Mouse (Mus musculus): ENCODE results near the gene Rpl4. TPM values are rescaled to one million over a fixed set of nuclear protein-coding genes. Genes with fewer than 3 reads are reported as not detected.
"Not testable (repeated sequence)": the region's sequence is repeated elsewhere in the genome, so short reads cannot be mapped to it uniquely, and the experiment has no call there.

Gene Rpl4
- 1,162 and 1,196 TPM in 2 replicates for polyA plus RNA-seq (2015; fragmentation: Nextera tagmentation; extraction: Ambion mirVana)

DNA sequence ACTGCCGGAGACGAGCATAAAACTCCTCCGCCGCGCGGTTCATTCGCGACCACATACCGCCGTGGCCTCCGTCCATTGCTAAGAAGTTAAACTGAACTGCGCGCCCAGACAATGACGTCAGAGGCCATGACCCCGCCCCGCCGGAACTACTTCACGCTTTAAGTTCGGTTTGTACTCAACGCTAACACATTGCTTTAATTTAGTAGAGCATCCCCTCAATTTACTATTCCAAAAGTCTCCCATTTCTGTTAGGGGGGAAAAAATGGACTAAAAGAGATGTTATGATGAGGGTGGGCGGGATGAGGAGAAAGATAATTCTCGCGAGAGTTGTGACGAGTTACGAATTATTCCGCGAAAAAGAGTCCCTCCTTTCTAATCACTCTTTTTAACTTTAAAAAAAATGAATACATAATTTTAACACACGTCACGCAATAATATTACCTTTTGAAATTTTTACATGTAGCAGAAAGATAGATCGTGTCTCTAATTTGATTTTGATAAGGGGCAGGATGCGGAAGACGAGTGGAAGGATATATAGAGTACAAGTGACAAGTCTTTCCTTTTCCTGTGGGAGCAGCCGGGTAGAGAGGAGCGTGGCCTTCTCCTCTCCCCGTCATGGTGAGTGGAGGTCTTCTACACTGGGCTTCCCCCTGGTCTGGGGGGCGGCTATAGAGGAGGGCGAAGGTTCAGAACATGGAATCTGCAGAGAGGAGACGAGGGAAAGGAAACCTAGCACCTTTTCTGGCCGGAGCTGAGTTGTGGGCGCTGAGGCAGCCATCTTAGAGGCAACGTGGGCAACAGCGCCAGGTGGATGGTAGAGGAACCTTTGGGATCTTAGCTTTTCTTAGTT is at the start of gene Rpl4, which contains the start of gene Zwilch:
TSS of gene Rpl4 (plus strand) at position 560 of the 850 bp plus-strand sequence.
TSS of gene Zwilch (minus strand) at position 289 of the 850 bp plus-strand sequence.
- under 1% methylated on average over 42 of the region's 42 CpGs for WGBS
- Histone ChIP-seq H3K9ac (ENCODE audit: low read depth, low read length) (peak within 1 kb of the TSS; percentile 95), H3K9me3 (replicated peaks; ENCODE audit: low read length) (no peaks in the 10 kb centered on the region), H3K4me1 (replicated peaks; ENCODE audit: insufficient read depth, low read length) (peaks cover 3% of the 10 kb centered on the region; the same call in 1 of the 2 replicates), H3K27ac (peak within 1 kb of the TSS; percentile 85), H3K4me2 (ENCODE audit: low read length) (peak within 1 kb of the TSS; percentile 62), H3K4me3 (replicated peaks; ENCODE audit: low read depth, low read length) (peak within 1 kb of the TSS; percentile 98), H3K27me3 (ENCODE audit: insufficient read depth, low read length) (no peaks in the 10 kb centered on the region), H3K36me3 (ENCODE audit: insufficient read depth, low read length) (peaks cover 29% of the 10 kb centered on the region)
- peak; percentile 26; the same call in 1 of the 2 replicates for TF ChIP-seq CTCF (IDR thresholded peaks at IDR 0.05; ENCODE audit: low read depth)
- peak; percentile 87 for ATAC-seq (replicated peaks; ENCODE audit: low FRiP score, low read depth)
- peak; percentile 95 for DNase-seq (ENCODE audit: low spot score)

DNA sequence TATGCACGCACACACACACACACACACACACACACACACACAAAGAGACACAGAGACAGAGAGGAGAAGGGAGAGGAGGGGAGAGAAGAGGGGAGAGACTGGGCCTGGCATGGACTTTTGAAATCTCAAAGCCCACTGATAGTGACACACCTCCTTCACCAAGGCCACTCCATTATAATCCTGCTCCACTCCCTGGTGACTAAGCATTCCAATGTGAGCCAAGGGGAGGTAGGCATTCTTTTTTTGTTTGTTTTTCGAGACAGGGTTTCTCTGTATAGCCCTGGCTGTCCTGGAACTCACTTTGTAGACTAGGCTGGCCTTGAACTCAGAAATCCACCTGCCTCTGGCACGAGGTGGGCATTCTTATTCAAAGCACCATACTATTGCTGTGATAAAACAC is 48.3 kb upstream of the Rpl4 start:
- not testable (repeated sequence) for H3K4me1 ChIP-seq (replicated peaks; ENCODE audit: insufficient read depth, low read length); H3K36me3 ChIP-seq (ENCODE audit: insufficient read depth, low read length); H3K4me2 ChIP-seq (ENCODE audit: low read length); ATAC-seq (replicated peaks; ENCODE audit: low FRiP score, low read depth); H3K27me3 ChIP-seq (ENCODE audit: insufficient read depth, low read length); H3K9ac ChIP-seq (ENCODE audit: low read depth, low read length); H3K4me3 ChIP-seq (replicated peaks; ENCODE audit: low read depth, low read length); H3K9me3 ChIP-seq (replicated peaks; ENCODE audit: low read length); DNase-seq (ENCODE audit: low spot score); H3K27ac ChIP-seq
- WGBS: 54% methylated on average over 3 of the region's 3 CpGs

DNA sequence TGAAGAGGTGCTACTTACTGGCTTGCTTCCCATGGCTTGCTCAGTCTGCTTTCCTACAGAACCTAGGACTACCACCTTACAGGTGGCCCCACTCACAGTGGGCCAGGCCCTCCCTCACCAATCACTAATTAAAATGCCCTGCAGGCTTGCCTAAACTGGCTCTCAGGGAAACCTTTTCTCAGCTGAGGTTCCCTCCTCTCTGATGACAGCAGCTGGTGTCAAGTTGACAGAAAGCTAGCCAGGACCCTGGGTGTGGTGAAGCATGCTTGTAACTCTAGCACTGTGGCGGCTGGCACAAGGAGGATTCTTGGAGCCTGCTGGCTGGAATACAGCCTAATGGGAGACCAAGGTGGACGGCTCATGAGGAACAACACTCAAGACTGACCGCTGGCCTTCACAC is 47.9 kb upstream of the Rpl4 start:
- no peak overlapping the region for H3K4me3 ChIP-seq (replicated peaks; ENCODE audit: low read depth, low read length)
- TF ChIP-seq CTCF (IDR thresholded peaks at IDR 0.05; ENCODE audit: low read depth): no peak
- peak; percentile 83 for DNase-seq (ENCODE audit: low spot score)
- no peaks in the 10 kb centered on the region for H3K9me3 ChIP-seq (replicated peaks; ENCODE audit: low read length)
- H3K4me1 ChIP-seq (replicated peaks; ENCODE audit: insufficient read depth, low read length): 0 out of 2 replicates have a peak, but pooled peaks cover 9% of the 10 kb centered on the region
- H3K27ac ChIP-seq: no peak overlapping the region
- no peak overlapping the region for H3K9ac ChIP-seq (ENCODE audit: low read depth, low read length)
- no peak overlapping the region for H3K4me2 ChIP-seq (ENCODE audit: low read length)
- H3K36me3 ChIP-seq (ENCODE audit: insufficient read depth, low read length): no peaks in the 10 kb centered on the region
- no peaks in the 10 kb centered on the region for H3K27me3 ChIP-seq (ENCODE audit: insufficient read depth, low read length)
- 0 out of 2 replicates have a peak, but pooled peaks have one; percentile 55 for ATAC-seq (replicated peaks; ENCODE audit: low FRiP score, low read depth)
- 43% methylated on average over 3 of the region's 3 CpGs for WGBS

DNA sequence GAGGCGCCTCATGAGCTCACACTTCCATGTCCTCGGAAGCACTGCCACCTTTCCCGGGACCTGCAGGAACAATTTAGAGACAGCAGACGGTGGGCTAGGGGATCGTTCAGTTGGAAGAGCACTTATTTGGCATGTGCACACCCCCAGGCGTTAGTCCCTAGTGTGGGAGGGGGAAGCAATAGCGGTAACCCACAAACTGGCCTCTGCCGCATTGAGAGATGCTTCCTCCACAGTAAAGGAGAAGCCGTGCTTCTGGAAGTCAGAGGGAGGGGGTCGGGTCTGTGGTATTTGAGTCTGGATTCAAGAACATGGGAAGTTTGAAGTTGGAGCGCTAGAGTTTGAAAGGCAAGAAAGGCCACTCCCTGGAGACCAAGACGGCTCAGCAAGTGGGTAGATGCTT is 47.1 kb upstream of the Rpl4 start:
- 34% methylated on average over 12 of the region's 12 CpGs for WGBS
- Histone ChIP-seq H3K9me3 (replicated peaks; ENCODE audit: low read length) (no peaks in the 10 kb centered on the region), H3K27me3 (ENCODE audit: insufficient read depth, low read length) (no peaks in the 10 kb centered on the region), H3K9ac (ENCODE audit: low read depth, low read length) (no peak overlapping the region), H3K36me3 (ENCODE audit: insufficient read depth, low read length) (no peaks in the 10 kb centered on the region), H3K4me3 (replicated peaks; ENCODE audit: low read depth, low read length) (no peak overlapping the region), H3K27ac (no peak overlapping the region), H3K4me2 (ENCODE audit: low read length) (no peak overlapping the region), H3K4me1 (replicated peaks; ENCODE audit: insufficient read depth, low read length) (0 out of 2 replicates have a peak, but pooled peaks cover 9% of the 10 kb centered on the region)
- no peak for DNase-seq (ENCODE audit: low spot score)
- no peak for TF ChIP-seq CTCF (IDR thresholded peaks at IDR 0.05; ENCODE audit: low read depth)
- ATAC-seq (replicated peaks; ENCODE audit: low FRiP score, low read depth): no peak

DNA sequence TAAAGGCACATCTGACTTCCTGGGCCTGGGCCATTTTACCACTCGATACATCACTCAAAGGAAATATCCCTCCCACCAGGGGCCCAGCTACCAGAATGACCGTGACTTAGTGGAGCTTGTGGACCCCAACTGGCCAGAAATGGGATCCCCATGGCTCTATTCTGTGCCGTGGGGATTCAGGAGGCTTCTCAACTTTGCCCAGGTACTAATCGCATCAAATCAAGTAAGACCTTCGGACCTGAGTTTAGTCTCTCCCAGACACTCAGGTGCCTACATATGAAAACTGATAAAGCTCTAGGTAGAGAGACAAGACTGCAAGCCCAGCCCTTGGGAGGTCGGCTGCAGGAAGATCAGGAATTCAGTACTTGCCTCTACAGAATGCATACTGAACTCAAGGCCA is 41.6 kb upstream of the Rpl4 start:
- no peak overlapping the region for H3K27ac ChIP-seq
- no peak overlapping the region for H3K4me2 ChIP-seq (ENCODE audit: low read length)
- DNase-seq (ENCODE audit: low spot score) (no peak), ATAC-seq (replicated peaks; ENCODE audit: low FRiP score, low read depth) (no peak)
- no peak overlapping the region for H3K4me3 ChIP-seq (replicated peaks; ENCODE audit: low read depth, low read length)
- H3K36me3 ChIP-seq (ENCODE audit: insufficient read depth, low read length): no peaks in the 10 kb centered on the region
- no peaks in the 10 kb centered on the region for H3K4me1 ChIP-seq (replicated peaks; ENCODE audit: insufficient read depth, low read length)
- 82% methylated on average over 6 of the region's 6 CpGs for WGBS
- H3K9me3 ChIP-seq (replicated peaks; ENCODE audit: low read length): no peaks in the 10 kb centered on the region
- no peaks in the 10 kb centered on the region for H3K27me3 ChIP-seq (ENCODE audit: insufficient read depth, low read length)
- no peak for TF ChIP-seq CTCF (IDR thresholded peaks at IDR 0.05; ENCODE audit: low read depth)
- no peak overlapping the region for H3K9ac ChIP-seq (ENCODE audit: low read depth, low read length)

DNA sequence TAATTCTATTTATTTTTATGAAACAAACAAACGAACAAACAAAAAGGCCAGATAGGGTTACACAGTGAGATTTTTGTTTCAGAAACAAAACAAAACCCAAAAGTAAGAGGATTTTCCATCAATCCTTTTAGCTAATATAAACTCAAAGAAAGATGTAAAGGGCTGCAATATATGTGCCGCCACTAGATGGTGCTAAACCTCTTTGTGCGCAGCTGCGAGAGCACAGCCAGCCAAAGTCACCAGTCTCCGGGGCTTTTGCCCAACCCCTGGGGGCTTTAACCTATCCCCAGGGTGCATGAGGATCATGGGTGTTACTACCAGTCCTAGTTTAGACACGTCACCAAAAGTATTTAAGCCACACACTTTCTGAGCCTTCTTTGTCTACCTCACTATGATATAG is 34.3 kb upstream of the Rpl4 start:
- not testable (repeated sequence) for H3K9me3 ChIP-seq (replicated peaks; ENCODE audit: low read length)

More for the DNA sequence above, 34.3 kb upstream of the Rpl4 start:
- not testable (repeated sequence) for H3K4me3 ChIP-seq (replicated peaks; ENCODE audit: low read depth, low read length); ATAC-seq (replicated peaks; ENCODE audit: low FRiP score, low read depth); H3K27ac ChIP-seq; H3K4me1 ChIP-seq (replicated peaks; ENCODE audit: insufficient read depth, low read length); H3K9ac ChIP-seq (ENCODE audit: low read depth, low read length); H3K4me2 ChIP-seq (ENCODE audit: low read length); H3K27me3 ChIP-seq (ENCODE audit: insufficient read depth, low read length); H3K36me3 ChIP-seq (ENCODE audit: insufficient read depth, low read length)
- DNase-seq (ENCODE audit: low spot score): peak; percentile 48
- peak; percentile 83 for TF ChIP-seq CTCF (IDR thresholded peaks at IDR 0.05; ENCODE audit: low read depth)
- WGBS: 3% methylated on average over 6 of the region's 6 CpGs
